Mouse (Mus musculus): ENCODE measurements around the gene Sfrp4.

Sfrp4 gene

GRCm38 (mm10) chr13:19622573-19623227 lies at the start of gene Sfrp4:
Sfrp4 (plus strand) TSS chr13:19623104.
- 4% methylated on average over 25 of the region's 25 CpGs for WGBS

GRCm38 (mm10) chr13:19574723-19575122 lies 48.2 kb upstream of the Sfrp4 start:
- WGBS: 92% methylated on average over 2 of the region's 2 CpGs

- WGBS: 89% methylated on average over 3 of the region's 3 CpGs
Measured at GRCm38 (mm10) chr13:19575947-19576346, 47.0 kb upstream of the Sfrp4 start.

- 91% methylated on average over 3 of the region's 3 CpGs for WGBS
Measured at GRCm38 (mm10) chr13:19590996-19591759, 31.7 kb upstream of the Sfrp4 start.

GRCm38 (mm10) chr13:19595141-19595540 lies 27.8 kb upstream of the Sfrp4 start:
- WGBS: 89% methylated on average over 1 of the region's 1 CpGs

- WGBS: 71% methylated on average over 6 of the region's 6 CpGs
Measured at GRCm38 (mm10) chr13:19599242-19599641, 23.7 kb upstream of the Sfrp4 start.

GRCm38 (mm10) chr13:19602531-19602930 lies 20.4 kb upstream of the Sfrp4 start:
- 68% methylated on average over 1 of the region's 1 CpGs for WGBS

- WGBS: 88% methylated on average over 1 of the region's 1 CpGs
Measured at GRCm38 (mm10) chr13:19603719-19604118, 19.2 kb upstream of the Sfrp4 start.

- 70% methylated on average over 1 of the region's 1 CpGs for WGBS
Measured at GRCm38 (mm10) chr13:19612348-19612747, 10.6 kb upstream of the Sfrp4 start.

GRCm38 (mm10) chr13:19612963-19613362 lies 9.9 kb upstream of the Sfrp4 start:
- WGBS: 76% methylated on average over 3 of the region's 3 CpGs

- WGBS: 84% methylated on average over 1 of the region's 1 CpGs
Measured at GRCm38 (mm10) chr13:19613426-19613825, 9.5 kb upstream of the Sfrp4 start.

GRCm38 (mm10) chr13:19614311-19614710 lies 8.6 kb upstream of the Sfrp4 start:
- 88% methylated on average over 1 of the region's 1 CpGs for WGBS

- WGBS: 82% methylated on average over 4 of the region's 4 CpGs
Measured at GRCm38 (mm10) chr13:19618081-19618480, 4.8 kb upstream of the Sfrp4 start.

- 6% methylated on average over 5 of the region's 5 CpGs for WGBS
Measured at GRCm38 (mm10) chr13:19618841-19619215, 4.1 kb upstream of the Sfrp4 start.

- WGBS: under 1% methylated on average over 46 of the region's 46 CpGs
Measured at GRCm38 (mm10) chr13:19619216-19619927, 3.5 kb upstream of the Sfrp4 start, which contains the start of gene Epdr1. Epdr1 (minus strand) TSS chr13:19619927.

GRCm38 (mm10) chr13:19623228-19623905 lies 463 bp downstream of the Sfrp4 start:
- WGBS: 17% methylated on average over 30 of the region's 30 CpGs

- WGBS: 90% methylated on average over 11 of the region's 11 CpGs
Measured at GRCm38 (mm10) chr13:19624632-19625320, 1.9 kb downstream of the Sfrp4 start.

GRCm38 (mm10) chr13:19626473-19626872 lies 3.6 kb downstream of the Sfrp4 start:
- 80% methylated on average over 1 of the region's 1 CpGs for WGBS

GRCm38 (mm10) chr13:19630768-19631709 lies 8.1 kb downstream of the Sfrp4 start:
- WGBS: 93% methylated on average over 5 of the region's 5 CpGs

GRCm38 (mm10) chr13:19636131-19636530 lies 13.2 kb downstream of the Sfrp4 start:
- WGBS: 57% methylated on average over 4 of the region's 4 CpGs
